Mouse (Mus musculus): ENCODE measurements around the gene Srpk3.

GRCm38 (mm10) chrX:73824185-73825151, 50.3 kb downstream of the Srpk3 start, which contains the start of gene Pdzd4:
- TF ChIP-seq CTCF (IDR thresholded peaks at IDR 0.05; ENCODE audit: extremely low read depth, insufficient read depth, low read length) (no peak), POLR2A (IDR thresholded peaks at IDR 0.05; ENCODE audit: extremely low read depth, insufficient read depth, low read length) (no peak)

Measured in cortical plate, adult 2 months (tissue).